Mouse (Mus musculus): ENCODE measurements around the gene Nxpe5. TPM values are rescaled to one million over a fixed set of nuclear protein-coding genes. Genes with fewer than 3 reads are reported as not detected.
A peak's percentile ranks its signal among the peaks of the same experiment; 100 is the strongest.

The Nxpe5 gene
- polyA plus RNA-seq, 1 experiment from 2014 or later, result not detected

DNA sequence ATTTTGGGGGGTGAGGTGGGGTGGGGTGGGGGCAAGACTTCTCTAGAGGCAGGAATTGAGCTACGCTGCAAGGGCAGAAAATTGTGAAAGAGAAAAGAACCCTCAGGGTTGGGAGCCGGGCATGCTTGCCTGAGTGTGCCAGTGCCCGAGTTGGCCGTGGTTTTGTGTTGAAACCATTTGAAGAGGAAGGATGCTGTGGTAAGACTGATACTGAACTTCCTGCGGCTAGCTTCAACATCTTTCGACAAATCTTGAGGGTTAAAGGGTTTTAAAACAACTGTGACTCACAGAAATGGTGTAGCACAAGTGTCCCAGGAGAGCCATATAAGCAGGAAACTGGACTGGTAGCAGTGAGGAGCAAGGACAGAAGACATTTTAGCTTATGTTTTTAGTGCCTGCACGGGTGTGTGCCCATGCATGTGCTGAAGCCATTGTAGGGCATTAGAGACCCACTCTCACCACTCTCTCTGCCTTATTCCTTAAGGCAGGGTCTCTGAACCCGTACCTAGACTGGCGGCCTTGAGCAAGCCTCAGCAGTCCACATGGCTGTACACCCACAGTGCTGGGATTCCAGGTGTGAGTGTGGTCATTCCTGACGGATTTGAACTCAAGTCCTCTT lies 31.4 kb downstream of the Nxpe5 start:
- Histone ChIP-seq H3K4me2 (ENCODE audit: low read depth, low read length) (no peak overlapping the region), H3K4me1 (ENCODE audit: control insufficient read depth, insufficient read depth, low read length) (peaks cover 8% of the 10 kb centered on the region; the same call in 1 of the 2 replicates), H3K36me3 (ENCODE audit: control insufficient read depth, insufficient read depth, low read length) (peaks cover 36% of the 10 kb centered on the region), H3K4me3 (ENCODE audit: low read depth, low read length) (0 out of 2 replicates have a peak overlapping the region, but pooled peaks have one; percentile 71), H3K27ac (replicated peaks; ENCODE audit: low read depth, low read length) (no peak overlapping the region), H3K9me3 (ENCODE audit: control insufficient read depth, low read length) (no peaks in the 10 kb centered on the region; the same call in 1 of the 2 replicates), H3K27me3 (replicated peaks; ENCODE audit: control insufficient read depth, insufficient read depth, low read length) (no peaks in the 10 kb centered on the region), H3K9ac (ENCODE audit: low read depth, low read length) (no peak overlapping the region)
- no peak for DNase-seq (ENCODE audit: low spot score)
- no peak for ATAC-seq (ENCODE audit: low read depth)
- WGBS, result 82% methylated on average over 10 of the region's 10 CpGs

DNA sequence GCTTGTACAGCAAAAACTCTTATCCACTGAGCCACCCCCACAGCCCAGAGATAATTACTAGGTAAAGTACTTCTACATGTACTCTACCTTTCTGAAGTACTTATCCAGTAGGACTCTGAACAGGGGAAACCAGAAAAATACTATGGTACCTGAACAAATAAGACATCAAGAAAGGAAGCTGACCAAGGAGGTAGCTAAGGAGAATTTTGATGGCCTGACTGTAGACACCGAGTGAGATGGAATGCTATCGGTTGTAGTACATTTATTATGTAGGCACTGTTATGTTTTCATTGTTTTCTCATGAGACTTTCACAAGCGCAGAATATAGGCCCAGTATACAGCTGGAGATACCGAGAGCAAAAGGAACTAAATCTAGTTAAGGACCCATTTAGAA lies 31.9 kb downstream of the Nxpe5 start:
- no peak for ATAC-seq (ENCODE audit: low read depth)
- Histone ChIP-seq H3K4me1 (ENCODE audit: control insufficient read depth, insufficient read depth, low read length) (peaks cover 10% of the 10 kb centered on the region), H3K4me2 (ENCODE audit: low read depth, low read length) (no peak overlapping the region), H3K36me3 (ENCODE audit: control insufficient read depth, insufficient read depth, low read length) (peaks cover 39% of the 10 kb centered on the region), H3K9me3 (ENCODE audit: control insufficient read depth, low read length) (no peaks in the 10 kb centered on the region; the same call in 1 of the 2 replicates), H3K4me3 (ENCODE audit: low read depth, low read length) (no peak overlapping the region), H3K9ac (ENCODE audit: low read depth, low read length) (no peak overlapping the region), H3K27me3 (replicated peaks; ENCODE audit: control insufficient read depth, insufficient read depth, low read length) (no peaks in the 10 kb centered on the region), H3K27ac (replicated peaks; ENCODE audit: low read depth, low read length) (no peak overlapping the region)
- 92% methylated on average over 4 of the region's 4 CpGs for WGBS
- no peak for DNase-seq (ENCODE audit: low spot score)

- ATAC-seq (ENCODE audit: low read depth) (no peak), DNase-seq (ENCODE audit: low spot score) (no peak)
- no peak overlapping the region for H3K4me2 ChIP-seq (ENCODE audit: low read depth, low read length)
- no peak overlapping the region for H3K4me3 ChIP-seq (ENCODE audit: low read depth, low read length)
- H3K4me1 ChIP-seq (ENCODE audit: control insufficient read depth, insufficient read depth, low read length), result peaks cover 15% of the 10 kb centered on the region
- H3K9me3 ChIP-seq (ENCODE audit: control insufficient read depth, low read length), result no peaks in the 10 kb centered on the region; the same call in 1 of the 2 replicates
- no peak overlapping the region for H3K9ac ChIP-seq (ENCODE audit: low read depth, low read length)
- H3K27me3 ChIP-seq (replicated peaks; ENCODE audit: control insufficient read depth, insufficient read depth, low read length), result no peaks in the 10 kb centered on the region
- H3K27ac ChIP-seq (replicated peaks; ENCODE audit: low read depth, low read length), result no peak overlapping the region
- 83% methylated on average over 3 of the region's 3 CpGs for WGBS
- peaks cover 39% of the 10 kb centered on the region for H3K36me3 ChIP-seq (ENCODE audit: control insufficient read depth, insufficient read depth, low read length)
These were observed 32.4 kb downstream of the Nxpe5 start for GRCm38 (mm10) chr5:138258078-138258477.

GRCm38 (mm10) chr5:138258542-138258941 lies 32.8 kb downstream of the Nxpe5 start:
- WGBS, result 77% methylated on average over 6 of the region's 6 CpGs
- no peak overlapping the region for H3K4me2 ChIP-seq (ENCODE audit: low read depth, low read length)
- H3K36me3 ChIP-seq (ENCODE audit: control insufficient read depth, insufficient read depth, low read length), result peaks cover 39% of the 10 kb centered on the region
- no peaks in the 10 kb centered on the region for H3K9me3 ChIP-seq (ENCODE audit: control insufficient read depth, low read length)
- no peak overlapping the region for H3K27ac ChIP-seq (replicated peaks; ENCODE audit: low read depth, low read length)
- DNase-seq (ENCODE audit: low spot score), result no peak
- H3K4me3 ChIP-seq (ENCODE audit: low read depth, low read length), result no peak overlapping the region
- no peak for ATAC-seq (ENCODE audit: low read depth)
- H3K9ac ChIP-seq (ENCODE audit: low read depth, low read length), result no peak overlapping the region
- no peaks in the 10 kb centered on the region for H3K27me3 ChIP-seq (replicated peaks; ENCODE audit: control insufficient read depth, insufficient read depth, low read length)
- H3K4me1 ChIP-seq (ENCODE audit: control insufficient read depth, insufficient read depth, low read length), result peaks cover 17% of the 10 kb centered on the region

GRCm38 (mm10) chr5:138258993-138259392 lies 33.3 kb downstream of the Nxpe5 start:
- Histone ChIP-seq H3K4me2 (ENCODE audit: low read depth, low read length) (no peak overlapping the region), H3K9me3 (ENCODE audit: control insufficient read depth, low read length) (no peaks in the 10 kb centered on the region), H3K36me3 (ENCODE audit: control insufficient read depth, insufficient read depth, low read length) (peaks cover 39% of the 10 kb centered on the region), H3K27me3 (replicated peaks; ENCODE audit: control insufficient read depth, insufficient read depth, low read length) (no peaks in the 10 kb centered on the region), H3K9ac (ENCODE audit: low read depth, low read length) (no peak overlapping the region), H3K27ac (replicated peaks; ENCODE audit: low read depth, low read length) (no peak overlapping the region), H3K4me3 (ENCODE audit: low read depth, low read length) (no peak overlapping the region), H3K4me1 (ENCODE audit: control insufficient read depth, insufficient read depth, low read length) (peaks cover 17% of the 10 kb centered on the region)
- ATAC-seq (ENCODE audit: low read depth) (no peak), DNase-seq (ENCODE audit: low spot score) (no peak)
- WGBS, result 63% methylated on average over 7 of the region's 7 CpGs

- Histone ChIP-seq H3K9me3 (ENCODE audit: control insufficient read depth, low read length) (no peaks in the 10 kb centered on the region), H3K4me2 (ENCODE audit: low read depth, low read length) (no peak overlapping the region), H3K27me3 (replicated peaks; ENCODE audit: control insufficient read depth, insufficient read depth, low read length) (no peaks in the 10 kb centered on the region), H3K4me3 (ENCODE audit: low read depth, low read length) (no peak overlapping the region), H3K4me1 (ENCODE audit: control insufficient read depth, insufficient read depth, low read length) (peaks cover 18% of the 10 kb centered on the region), H3K9ac (ENCODE audit: low read depth, low read length) (no peak overlapping the region), H3K27ac (replicated peaks; ENCODE audit: low read depth, low read length) (no peak overlapping the region), H3K36me3 (ENCODE audit: control insufficient read depth, insufficient read depth, low read length) (peaks cover 39% of the 10 kb centered on the region)
- no peak for DNase-seq (ENCODE audit: low spot score)
- no peak for ATAC-seq (ENCODE audit: low read depth)
- WGBS, result 77% methylated on average over 10 of the region's 10 CpGs
These were observed 34.4 kb downstream of the Nxpe5 start for GRCm38 (mm10) chr5:138260051-138260450.

DNA sequence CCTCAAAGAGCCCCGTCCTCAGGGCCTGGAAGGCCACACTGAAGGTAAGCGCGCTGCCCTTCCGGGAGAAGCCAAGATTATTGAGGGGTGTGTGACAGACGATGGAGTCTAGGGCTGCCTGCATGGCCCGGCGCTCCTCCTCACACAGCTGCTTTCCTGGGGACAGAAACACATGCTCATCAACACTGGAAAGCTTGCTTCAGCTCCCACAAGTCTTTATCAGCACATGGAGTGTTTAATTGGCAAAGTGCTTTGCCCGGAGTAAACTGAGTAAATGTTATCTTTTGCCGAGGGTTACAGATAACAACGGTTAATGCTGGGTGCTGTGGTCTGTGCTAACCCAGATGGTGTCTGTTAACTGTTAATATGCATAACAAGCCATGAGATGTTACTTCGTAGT lies 35.1 kb downstream of the Nxpe5 start:
- Histone ChIP-seq H3K27ac (replicated peaks; ENCODE audit: low read depth, low read length) (no peak overlapping the region), H3K4me3 (ENCODE audit: low read depth, low read length) (no peak overlapping the region), H3K9me3 (ENCODE audit: control insufficient read depth, low read length) (no peaks in the 10 kb centered on the region), H3K36me3 (ENCODE audit: control insufficient read depth, insufficient read depth, low read length) (peaks cover 43% of the 10 kb centered on the region), H3K4me1 (ENCODE audit: control insufficient read depth, insufficient read depth, low read length) (peaks cover 17% of the 10 kb centered on the region), H3K4me2 (ENCODE audit: low read depth, low read length) (no peak overlapping the region), H3K27me3 (replicated peaks; ENCODE audit: control insufficient read depth, insufficient read depth, low read length) (no peaks in the 10 kb centered on the region), H3K9ac (ENCODE audit: low read depth, low read length) (no peak overlapping the region)
- no peak for ATAC-seq (ENCODE audit: low read depth)
- 89% methylated on average over 11 of the region's 11 CpGs for WGBS
- DNase-seq (ENCODE audit: low spot score), result no peak

- peaks cover 14% of the 10 kb centered on the region for H3K4me1 ChIP-seq (ENCODE audit: control insufficient read depth, insufficient read depth, low read length)
- WGBS, result 62% methylated on average over 4 of the region's 4 CpGs
- H3K27ac ChIP-seq (replicated peaks; ENCODE audit: low read depth, low read length), result no peak overlapping the region
- H3K4me3 ChIP-seq (ENCODE audit: low read depth, low read length), result no peak overlapping the region
- ATAC-seq (ENCODE audit: low read depth), result no peak
- DNase-seq (ENCODE audit: low spot score), result no peak
- 0 out of 2 replicates have a peak overlapping the region, but pooled peaks have one; percentile 92 for H3K9ac ChIP-seq (ENCODE audit: low read depth, low read length)
- H3K4me2 ChIP-seq (ENCODE audit: low read depth, low read length), result peak overlapping the region; percentile 94; the same call in 1 of the 2 replicates
- H3K9me3 ChIP-seq (ENCODE audit: control insufficient read depth, low read length), result no peaks in the 10 kb centered on the region
- H3K27me3 ChIP-seq (replicated peaks; ENCODE audit: control insufficient read depth, insufficient read depth, low read length), result no peaks in the 10 kb centered on the region
- peaks cover 51% of the 10 kb centered on the region for H3K36me3 ChIP-seq (ENCODE audit: control insufficient read depth, insufficient read depth, low read length)
These were observed 36.3 kb downstream of the Nxpe5 start for GRCm38 (mm10) chr5:138262001-138262400.

Data from embryonic facial prominence, embryonic 14.5 days (tissue).